Mouse (Mus musculus): Measurements from ENCODE around the gene Atp5mpl. TPM values are rescaled to one million over a fixed set of nuclear protein-coding genes. Genes with fewer than 3 reads are reported as not detected.
A peak's percentile ranks its signal among the peaks of the same experiment; 100 is the strongest.
"Not testable (repeated sequence)": the region's sequence is repeated elsewhere in the genome, so short reads cannot be mapped to it uniquely, and the experiment has no call there.

The Atp5mpl gene
- polyA plus RNA-seq, 1 experiment from 2014 or later = 713 TPM

DNA sequence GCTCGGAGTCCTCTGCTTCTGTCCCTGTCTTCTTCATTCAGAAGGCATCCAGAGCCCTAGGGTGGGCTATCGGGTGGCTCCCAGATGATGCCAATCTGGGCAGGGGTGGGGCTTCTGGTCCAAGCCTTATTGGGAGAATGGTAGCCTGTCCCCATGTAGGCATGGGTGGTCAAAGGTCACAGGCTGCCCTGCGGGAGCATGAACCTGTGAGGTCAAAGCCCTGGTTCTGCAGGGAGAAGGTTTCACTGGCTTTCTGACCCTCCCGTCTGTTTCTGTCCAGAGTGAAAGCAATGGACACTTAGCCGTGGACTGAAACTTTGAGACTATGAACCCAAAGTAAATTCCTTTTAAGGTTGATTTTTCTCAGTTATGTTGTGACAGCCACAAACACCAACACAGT, 10.6 kb downstream of the Atp5mpl start:
- WGBS = 69% methylated on average over 5 of the region's 5 CpGs
- H3K27ac ChIP-seq (ENCODE audit: low read length) = no peak overlapping the region
- H3K27me3 ChIP-seq (ENCODE audit: insufficient read depth, low read length) = no peaks in the 10 kb centered on the region
- H3K9ac ChIP-seq (replicated peaks; ENCODE audit: low read length) = no peak overlapping the region
- no peak overlapping the region for H3K4me2 ChIP-seq (replicated peaks; ENCODE audit: low read depth, low read length)
- ATAC-seq (ENCODE audit: low FRiP score, low TSS enrichment) = no peak
- no peak overlapping the region for H3K4me3 ChIP-seq (ENCODE audit: low read length)
- peaks cover 20% of the 10 kb centered on the region for H3K36me3 ChIP-seq (ENCODE audit: insufficient read depth, low read length)
- no peaks in the 10 kb centered on the region for H3K9me3 ChIP-seq (ENCODE audit: low read length)
- peaks cover 12% of the 10 kb centered on the region for H3K4me1 ChIP-seq (ENCODE audit: insufficient read depth, low read length)

DNA sequence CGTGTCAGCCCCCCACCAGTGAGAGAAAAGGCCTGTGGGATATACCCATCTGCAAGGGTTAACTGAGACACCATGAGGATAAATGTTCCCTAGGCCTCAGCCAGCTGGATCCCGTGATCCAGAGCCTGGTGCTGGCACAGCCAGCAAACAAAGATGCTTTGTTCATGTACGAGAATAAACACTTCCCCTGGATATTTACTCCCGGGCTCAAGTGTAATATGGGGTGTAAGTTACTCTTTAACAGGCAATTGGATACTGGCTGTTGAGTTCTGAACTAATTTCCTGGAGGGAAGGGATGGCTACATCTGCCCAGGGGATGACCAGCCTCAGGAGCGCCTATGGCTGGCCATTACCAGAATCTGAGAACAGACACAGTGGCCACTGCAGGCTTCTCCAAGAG, 15.1 kb downstream of the Atp5mpl start:
- H3K4me3 ChIP-seq (ENCODE audit: low read length) = no peak overlapping the region
- H3K4me1 ChIP-seq (ENCODE audit: insufficient read depth, low read length) = peaks cover 15% of the 10 kb centered on the region
- peak; percentile 70 for ATAC-seq (ENCODE audit: low FRiP score, low TSS enrichment)
- no peak overlapping the region for H3K4me2 ChIP-seq (replicated peaks; ENCODE audit: low read depth, low read length)
- H3K36me3 ChIP-seq (ENCODE audit: insufficient read depth, low read length) = no peaks in the 10 kb centered on the region
- H3K9me3 ChIP-seq (ENCODE audit: low read length) = no peaks in the 10 kb centered on the region
- WGBS = 32% methylated on average over 5 of the region's 5 CpGs
- H3K27me3 ChIP-seq (ENCODE audit: insufficient read depth, low read length) = no peaks in the 10 kb centered on the region
- peak overlapping the region; percentile 22 for H3K27ac ChIP-seq (ENCODE audit: low read length)
- no peak overlapping the region for H3K9ac ChIP-seq (replicated peaks; ENCODE audit: low read length)

DNA sequence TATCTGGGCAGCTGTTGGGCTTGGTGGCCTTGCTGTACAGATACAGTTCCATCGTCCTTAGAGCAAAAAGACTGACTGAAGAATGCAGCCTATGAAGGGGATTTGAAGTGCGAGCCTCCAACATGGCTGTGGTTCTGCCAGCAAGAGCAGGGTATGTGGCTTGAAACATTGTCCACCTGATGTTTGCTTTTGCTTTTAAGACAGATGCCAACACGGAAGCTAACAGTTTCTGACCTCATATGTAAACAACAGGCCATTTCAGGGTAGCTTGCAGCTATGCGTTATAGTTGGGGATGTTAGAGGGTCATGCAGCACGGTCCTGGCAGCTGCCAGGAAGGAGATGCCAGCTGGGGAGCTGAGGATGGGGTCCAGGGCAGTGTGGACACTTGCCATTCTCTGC, 16.3 kb downstream of the Atp5mpl start:
- Histone ChIP-seq H3K9me3 (ENCODE audit: low read length) (no peaks in the 10 kb centered on the region), H3K27ac (ENCODE audit: low read length) (no peak overlapping the region), H3K9ac (replicated peaks; ENCODE audit: low read length) (no peak overlapping the region), H3K27me3 (ENCODE audit: insufficient read depth, low read length) (no peaks in the 10 kb centered on the region), H3K36me3 (ENCODE audit: insufficient read depth, low read length) (no peaks in the 10 kb centered on the region), H3K4me2 (replicated peaks; ENCODE audit: low read depth, low read length) (no peak overlapping the region), H3K4me3 (ENCODE audit: low read length) (no peak overlapping the region), H3K4me1 (ENCODE audit: insufficient read depth, low read length) (peaks cover 24% of the 10 kb centered on the region)
- ATAC-seq (ENCODE audit: low FRiP score, low TSS enrichment) = no peak
- 72% methylated on average over 5 of the region's 5 CpGs for WGBS

DNA sequence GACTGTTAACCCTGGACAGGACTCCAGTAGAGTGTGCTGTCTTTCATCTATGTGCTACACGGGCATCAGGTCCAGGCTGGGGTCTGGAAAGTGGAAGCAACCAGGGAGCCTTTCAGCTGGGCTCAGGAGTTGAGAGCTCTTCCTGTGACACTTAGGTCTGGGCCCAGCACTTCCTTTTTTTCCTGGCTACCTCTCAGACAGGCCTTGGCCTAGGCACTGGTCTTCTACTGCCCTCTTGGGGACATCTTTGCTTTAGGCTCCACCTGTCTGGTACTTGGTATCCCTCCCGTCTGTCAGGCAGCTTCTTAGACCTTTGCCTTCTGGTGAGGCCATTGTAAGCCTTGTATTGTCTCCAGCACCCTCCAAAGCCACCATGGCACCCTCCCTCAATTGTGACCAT, 20.1 kb downstream of the Atp5mpl start:
- no peak overlapping the region for H3K4me2 ChIP-seq (replicated peaks; ENCODE audit: low read depth, low read length)
- H3K9ac ChIP-seq (replicated peaks; ENCODE audit: low read length) = 0 out of 2 replicates have a peak overlapping the region, but pooled peaks have one; percentile 15
- no peaks in the 10 kb centered on the region for H3K9me3 ChIP-seq (ENCODE audit: low read length)
- peak overlapping the region; percentile 75; the same call in 1 of the 2 replicates for H3K27ac ChIP-seq (ENCODE audit: low read length)
- no peaks in the 10 kb centered on the region for H3K27me3 ChIP-seq (ENCODE audit: insufficient read depth, low read length)
- ATAC-seq (ENCODE audit: low FRiP score, low TSS enrichment) = peak; percentile 55
- no peaks in the 10 kb centered on the region for H3K36me3 ChIP-seq (ENCODE audit: insufficient read depth, low read length)
- WGBS = 47% methylated on average over 2 of the region's 2 CpGs
- no peak overlapping the region for H3K4me3 ChIP-seq (ENCODE audit: low read length)
- H3K4me1 ChIP-seq (ENCODE audit: insufficient read depth, low read length) = peaks cover 33% of the 10 kb centered on the region

DNA sequence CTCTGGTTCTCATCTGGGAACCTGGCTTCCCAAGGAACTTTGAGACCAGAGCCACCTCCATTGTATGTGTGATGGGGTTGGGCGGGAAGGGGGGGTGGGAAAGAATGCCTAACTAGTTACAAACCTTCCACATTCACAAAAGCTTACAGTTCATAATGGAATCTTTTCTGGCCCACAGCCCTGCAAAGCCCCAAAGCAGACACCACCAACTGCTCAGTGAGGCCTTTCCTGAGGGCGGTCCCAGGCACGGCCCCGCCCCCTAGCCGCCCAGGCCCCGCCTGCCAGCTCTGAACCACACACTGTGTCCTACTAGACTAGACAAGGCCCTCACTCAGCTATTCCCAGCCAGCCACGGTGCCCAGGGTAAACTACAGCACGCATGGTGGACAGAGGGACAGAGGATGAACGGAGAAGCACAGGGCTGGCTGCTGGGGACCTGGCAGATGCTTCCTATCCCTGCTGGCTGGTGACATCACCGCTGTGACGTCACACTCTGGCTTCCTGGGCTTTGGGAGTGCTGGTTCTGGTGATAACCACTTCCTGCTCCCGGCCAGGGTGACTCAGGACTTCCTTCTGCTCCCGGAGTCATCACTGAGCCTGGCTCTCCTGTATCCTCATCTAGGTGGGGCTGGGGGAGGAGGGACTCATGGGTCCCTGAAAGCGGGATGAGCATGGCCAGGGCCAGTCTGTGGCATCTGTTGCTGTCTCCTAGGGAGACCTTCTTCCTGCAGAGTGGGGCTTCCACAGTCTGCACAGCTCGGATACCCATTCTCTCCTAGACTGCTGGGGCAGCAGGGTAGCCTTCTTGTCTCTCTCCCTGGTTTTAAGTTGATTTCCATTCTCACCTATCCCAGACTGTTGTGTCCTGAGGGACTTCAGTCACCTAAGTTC, 20.8 kb downstream of the Atp5mpl start:
- not testable (repeated sequence) for H3K4me2 ChIP-seq (replicated peaks; ENCODE audit: low read depth, low read length); H3K4me3 ChIP-seq (ENCODE audit: low read length); H3K9me3 ChIP-seq (ENCODE audit: low read length); H3K27me3 ChIP-seq (ENCODE audit: insufficient read depth, low read length); H3K36me3 ChIP-seq (ENCODE audit: insufficient read depth, low read length)
- Histone ChIP-seq H3K4me1 (ENCODE audit: insufficient read depth, low read length) (peaks cover 26% of the 10 kb centered on the region), H3K27ac (ENCODE audit: low read length) (peak overlapping the region; percentile 94), H3K9ac (replicated peaks; ENCODE audit: low read length) (0 out of 2 replicates have a peak overlapping the region, but pooled peaks have one; percentile 15)
- peak; percentile 79 for ATAC-seq (ENCODE audit: low FRiP score, low TSS enrichment)
- 58% methylated on average over 6 of the region's 15 CpGs for WGBS

DNA sequence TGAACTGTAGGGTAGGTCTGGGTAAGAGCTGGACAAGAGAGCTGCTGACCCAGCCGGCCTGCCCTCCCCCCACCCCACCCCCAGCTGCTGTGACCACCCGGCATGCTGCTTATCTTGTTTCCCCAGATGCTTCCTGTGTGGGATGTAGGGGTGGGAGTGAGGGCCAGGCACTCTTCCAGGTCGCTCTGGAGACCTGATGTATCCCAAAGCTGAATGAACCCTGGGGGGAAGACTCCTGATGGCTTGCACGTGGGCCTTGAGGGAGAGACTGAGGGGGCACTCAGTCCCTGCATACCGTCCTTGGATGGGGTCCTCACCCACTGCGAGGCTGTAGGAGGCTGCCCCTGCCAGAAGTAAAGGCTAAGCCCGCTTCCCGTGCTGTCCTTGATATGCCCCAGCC, 21.7 kb downstream of the Atp5mpl start:
- peak; percentile 33 for ATAC-seq (ENCODE audit: low FRiP score, low TSS enrichment)
- WGBS = 20% methylated on average over 8 of the region's 8 CpGs
- peaks cover 25% of the 10 kb centered on the region for H3K4me1 ChIP-seq (ENCODE audit: insufficient read depth, low read length)
- H3K27me3 ChIP-seq (ENCODE audit: insufficient read depth, low read length) = no peaks in the 10 kb centered on the region
- no peaks in the 10 kb centered on the region for H3K36me3 ChIP-seq (ENCODE audit: insufficient read depth, low read length)
- no peak overlapping the region for H3K4me3 ChIP-seq (ENCODE audit: low read length)
- peak overlapping the region; percentile 94 for H3K27ac ChIP-seq (ENCODE audit: low read length)
- peak overlapping the region; percentile 24 for H3K9ac ChIP-seq (replicated peaks; ENCODE audit: low read length)
- H3K4me2 ChIP-seq (replicated peaks; ENCODE audit: low read depth, low read length) = peak overlapping the region; percentile 12; the same call in 1 of the 2 replicates
- H3K9me3 ChIP-seq (ENCODE audit: low read length) = no peaks in the 10 kb centered on the region

DNA sequence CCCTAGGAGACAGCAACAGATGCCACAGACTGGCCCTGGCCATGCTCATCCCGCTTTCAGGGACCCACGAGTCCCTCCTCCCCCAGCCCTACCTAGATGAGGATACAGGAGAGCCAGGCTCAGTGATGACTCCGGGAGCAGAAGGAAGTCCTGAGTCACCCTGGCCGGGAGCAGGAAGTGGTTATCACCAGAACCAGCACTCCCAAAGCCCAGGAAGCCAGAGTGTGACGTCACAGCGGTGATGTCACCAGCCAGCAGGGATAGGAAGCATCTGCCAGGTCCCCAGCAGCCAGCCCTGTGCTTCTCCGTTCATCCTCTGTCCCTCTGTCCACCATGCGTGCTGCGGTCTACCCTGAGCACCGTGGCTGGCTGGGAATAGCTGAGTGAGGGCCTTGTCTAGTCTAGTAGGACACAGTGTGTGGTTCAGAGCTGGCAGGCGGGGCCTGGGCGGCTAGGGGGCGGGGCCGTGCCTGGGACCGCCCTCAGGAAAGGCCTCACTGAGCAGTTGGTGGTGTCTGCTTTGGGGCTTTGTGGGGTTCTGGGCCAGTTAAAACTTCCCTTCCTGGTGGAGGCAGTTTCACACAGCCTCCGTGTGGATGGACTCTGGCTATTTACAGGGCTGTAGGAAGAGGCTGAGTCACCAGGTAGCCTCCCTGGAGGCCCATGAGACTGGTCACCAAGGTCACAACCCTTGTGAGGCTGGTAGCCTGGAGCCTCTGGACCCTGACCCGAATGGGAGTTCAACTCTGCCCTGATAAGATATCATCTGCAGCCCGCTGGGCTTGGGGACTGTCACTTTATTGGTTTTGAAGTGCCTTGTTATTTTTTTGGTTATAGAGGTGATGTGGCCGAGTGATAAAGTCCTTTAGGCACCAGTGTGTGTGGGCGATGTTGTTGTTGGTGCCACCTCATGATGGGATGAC, 22.5 kb downstream of the Atp5mpl start:
- peaks cover 25% of the 10 kb centered on the region for H3K4me1 ChIP-seq (ENCODE audit: insufficient read depth, low read length)
- WGBS = 59% methylated on average over 11 of the region's 20 CpGs
- H3K9me3 ChIP-seq (ENCODE audit: low read length); H3K4me3 ChIP-seq (ENCODE audit: low read length); H3K36me3 ChIP-seq (ENCODE audit: insufficient read depth, low read length); H3K27me3 ChIP-seq (ENCODE audit: insufficient read depth, low read length): not testable (repeated sequence)
- ATAC-seq (ENCODE audit: low FRiP score, low TSS enrichment) = peak; percentile 74
- peak overlapping the region; percentile 20; the same call in 1 of the 2 replicates for H3K4me2 ChIP-seq (replicated peaks; ENCODE audit: low read depth, low read length)
- H3K9ac ChIP-seq (replicated peaks; ENCODE audit: low read length) = peak overlapping the region; percentile 42; the same call in 1 of the 2 replicates
- H3K27ac ChIP-seq (ENCODE audit: low read length) = peak overlapping the region; percentile 94

DNA sequence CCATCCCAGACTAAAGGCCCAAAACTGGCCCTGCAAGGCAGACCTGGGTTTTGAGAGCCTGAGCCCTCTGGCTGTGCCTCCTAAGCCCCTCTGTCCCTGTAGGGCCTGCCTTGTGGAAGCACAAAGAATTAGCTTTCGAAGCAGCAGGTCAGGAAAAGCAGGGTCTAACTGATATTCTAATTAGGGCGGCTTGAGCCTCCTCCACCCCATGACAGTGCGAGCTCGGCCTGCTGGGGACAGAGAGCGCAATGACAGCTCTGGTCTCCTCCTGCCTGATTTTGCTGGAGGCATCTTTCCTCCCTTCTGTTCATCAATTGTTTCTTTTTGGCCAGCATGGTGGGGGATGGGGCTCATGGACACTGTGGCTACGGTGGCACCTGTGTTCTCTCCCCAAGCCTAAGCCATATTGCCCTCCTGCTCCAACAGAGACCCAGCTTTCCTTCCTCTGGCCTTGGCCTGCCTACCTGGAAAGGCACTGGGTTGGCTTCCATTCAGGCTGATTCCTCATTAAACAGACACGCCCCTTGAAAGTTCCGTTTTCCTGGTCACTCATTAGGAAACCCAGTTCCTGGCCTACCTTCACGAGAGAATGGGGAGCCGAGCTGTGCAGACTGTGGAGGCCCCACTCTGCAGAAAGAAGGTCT, 23.2 kb downstream of the Atp5mpl start:
- Histone ChIP-seq H3K4me1 (ENCODE audit: insufficient read depth, low read length) (peaks cover 32% of the 10 kb centered on the region), H3K27me3 (ENCODE audit: insufficient read depth, low read length) (no peaks in the 10 kb centered on the region), H3K27ac (ENCODE audit: low read length) (peak overlapping the region; percentile 65), H3K4me3 (ENCODE audit: low read length) (0 out of 2 replicates have a peak overlapping the region, but pooled peaks have one; percentile 8), H3K4me2 (replicated peaks; ENCODE audit: low read depth, low read length) (peak overlapping the region; percentile 20), H3K9me3 (ENCODE audit: low read length) (no peaks in the 10 kb centered on the region), H3K36me3 (ENCODE audit: insufficient read depth, low read length) (no peaks in the 10 kb centered on the region), H3K9ac (replicated peaks; ENCODE audit: low read length) (peak overlapping the region; percentile 42)
- ATAC-seq (ENCODE audit: low FRiP score, low TSS enrichment) = no peak
- 72% methylated on average over 10 of the region's 10 CpGs for WGBS

DNA sequence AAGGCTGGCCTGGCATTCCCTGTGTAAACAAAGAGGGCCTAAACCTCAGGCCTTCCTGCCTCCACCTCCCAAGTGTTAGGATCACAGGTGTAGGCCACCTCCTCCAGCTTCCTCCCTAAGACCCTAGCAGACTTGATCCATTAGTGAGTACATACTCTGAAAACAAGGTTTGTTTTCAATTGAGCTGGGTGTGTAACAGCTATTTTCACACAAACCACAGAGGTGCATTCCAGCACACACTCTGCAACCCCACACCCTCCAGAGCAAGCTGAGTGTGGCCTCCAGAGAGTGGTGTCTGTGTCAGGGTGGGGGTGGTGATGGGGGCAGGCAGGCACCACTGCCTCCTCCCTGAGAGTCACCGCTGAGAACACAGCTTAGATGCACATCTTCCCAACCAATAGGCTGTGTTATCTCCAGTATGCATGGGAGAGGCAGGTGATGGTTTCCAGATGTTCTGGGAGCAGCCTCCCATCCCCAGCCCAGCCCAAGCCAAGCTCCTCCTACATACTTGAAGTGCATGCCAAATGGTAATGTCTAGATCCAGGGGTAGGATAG, 28.1 kb downstream of the Atp5mpl start:
- H3K27ac ChIP-seq (ENCODE audit: low read length) = peak overlapping the region; percentile 94
- WGBS = 19% methylated on average over 1 of the region's 1 CpGs
- H3K36me3 ChIP-seq (ENCODE audit: insufficient read depth, low read length) = no peaks in the 10 kb centered on the region
- H3K9me3 ChIP-seq (ENCODE audit: low read length) = no peaks in the 10 kb centered on the region
- ATAC-seq (ENCODE audit: low FRiP score, low TSS enrichment) = peak; percentile 60
- H3K4me2 ChIP-seq (replicated peaks; ENCODE audit: low read depth, low read length) = no peak overlapping the region
- no peak overlapping the region for H3K4me3 ChIP-seq (ENCODE audit: low read length)
- H3K27me3 ChIP-seq (ENCODE audit: insufficient read depth, low read length) = no peaks in the 10 kb centered on the region
- H3K9ac ChIP-seq (replicated peaks; ENCODE audit: low read length) = no peak overlapping the region
- H3K4me1 ChIP-seq (ENCODE audit: insufficient read depth, low read length) = peaks cover 43% of the 10 kb centered on the region
